Mouse (Mus musculus) MEL (cell line): ENCODE measurements around the gene Lrrc39.

Experiments
- CTCF ChIP-seq, 3 experiments: IDR thresholded peaks in 2 of 3; conservative IDR thresholded peaks in 1 of 3; 2 replicates each; pipeline ENCODE4 v1.5.1; 2011 to 2012; ENCODE audit warnings: low read length in 3 of 3, low read depth in 2 of 3, mild to moderate bottlenecking in 2 of 3, improper control_type of control experiment in 1 of 3, inconsistent platforms in 1 of 3, mixed read lengths in 1 of 3, moderate library complexity in 1 of 3; ENCODE audit not compliant: control insufficient read depth in 1 of 3, insufficient read depth in 1 of 3, poor library complexity in 1 of 3, severe bottlenecking in 1 of 3
- EP300 ChIP-seq, 2 experiments: IDR thresholded peaks; 2 replicates each; pipeline ENCODE4 v1.6.1; 2011; ENCODE audit warnings: improper control_type of control experiment in 2 of 2, low read length in 2 of 2, low read depth in 1 of 2, mild to moderate bottlenecking in 1 of 2
- HCFC1 ChIP-seq: IDR thresholded peaks from 2 replicates; pipeline ENCODE4 v1.6.1; 2012; ENCODE audit warnings: low read depth, mild to moderate bottlenecking, inconsistent platforms, low read length, improper control_type of control experiment, moderate library complexity
- POLR2A ChIP-seq, 2 experiments: IDR thresholded peaks; 2 replicates each; pipeline ENCODE4 v1.6.1; 2011 to 2012; ENCODE audit warnings: low read length in 2 of 2, mild to moderate bottlenecking in 2 of 2, control low read depth in 1 of 2, improper control_type of control experiment in 1 of 2, low read depth in 1 of 2, moderate library complexity in 1 of 2; ENCODE audit not compliant: control insufficient read depth in 1 of 2, insufficient read depth in 1 of 2, poor library complexity in 1 of 2

GRCm38 (mm10) chr3:116537200-116537573, 25.6 kb upstream of the Lrrc39 start:
- no peak for TF ChIP-seq CTCF (IDR thresholded peaks at IDR 0.05 in 2 of 3, conservative IDR thresholded peaks at IDR 0.05 in 1 of 3; ENCODE audit: control insufficient read depth in 1 of 3, insufficient read depth in 1 of 3, low read depth in 2 of 3, low read length in 3 of 3, poor library complexity in 1 of 3, severe bottlenecking in 1 of 3)
- TF ChIP-seq HCFC1 = no peak
- no peak for TF ChIP-seq EP300 (IDR thresholded peaks at IDR 0.05; ENCODE audit: low read depth in 1 of 2, low read length in 2 of 2)
- TF ChIP-seq POLR2A (IDR thresholded peaks at IDR 0.05; ENCODE audit: control insufficient read depth in 1 of 2, insufficient read depth in 1 of 2, low read depth in 1 of 2, low read length in 2 of 2, poor library complexity in 1 of 2) = no peak
